11 mouse cellular contexts compared by ENCODE assay signal in genomic region chr3:152928287-152928975, GRCm38 (mm10). TPM values are rescaled to one million over a fixed set of nuclear protein-coding genes. Genes with fewer than 3 reads are reported as not detected.
DNase-seq lines count a peak whose midpoint lies in the region; ATAC-seq and TF ChIP-seq lines count a peak whose summit lies in the region.
"Had no signal": no experiment of that assay in that cellular context is flagged by ENCODE, and none has a peak within 500 bp of the region (broad histone marks: within the 10 kb centered on the region; RNA-seq: fewer than 3 reads in every experiment).

No protein-coding gene starts in this region.

- H3K27ac ChIP-seq in hindbrain, embryonic 13.5 days, result peak overlapping the region; percentile 15; the same call in 1 of the 2 replicates
- no peak overlapping the region for H3K27ac ChIP-seq in hindbrain, embryonic 12.5 days
- H3K27ac ChIP-seq in MEL (ENCODE audit: control insufficient read depth, low read depth, low read length), result peak overlapping the region; percentile 96
- peak overlapping the region; percentile 34 for H3K27ac ChIP-seq in forebrain, embryonic 15.5 days (replicated peaks)
- H3K27ac ChIP-seq in midbrain, embryonic 13.5 days, result peak overlapping the region; percentile 4; the same call in 1 of the 2 replicates
- H3K27ac ChIP-seq: limb, embryonic 13.5 days had no signal

- TF ChIP-seq EP300 in MEL (IDR thresholded peaks at IDR 0.05; ENCODE audit: low read depth in 1 of 2, low read length in 2 of 2), result peak; percentile 88 to 96

- 66% methylated on average over 13 of the region's 13 CpGs for WGBS in hindbrain, embryonic 13.5 days
- WGBS in hindbrain, embryonic 12.5 days, result 69% methylated on average over 13 of the region's 13 CpGs
- WGBS in forebrain, embryonic 15.5 days, result 46% methylated on average over 13 of the region's 13 CpGs
- WGBS in midbrain, embryonic 13.5 days, result 69% methylated on average over 13 of the region's 13 CpGs

- H3K4me1 ChIP-seq in hindbrain, embryonic 13.5 days (replicated peaks), result peaks cover 31% of the 10 kb centered on the region
- H3K4me1 ChIP-seq in hindbrain, embryonic 12.5 days, result peaks cover 7% of the 10 kb centered on the region
- H3K4me1 ChIP-seq in MEL (ENCODE audit: control insufficient read depth in 1 of 2, insufficient read depth in 2 of 2, low read length in 2 of 2), result peaks cover 18 to 56% of the 10 kb centered on the region in 2 experiments
- H3K4me1 ChIP-seq in forebrain, embryonic 15.5 days, result peaks cover 15% of the 10 kb centered on the region
- H3K4me1 ChIP-seq in midbrain, embryonic 13.5 days (replicated peaks), result peaks cover 36% of the 10 kb centered on the region; the same call in 1 of the 2 replicates

- H3K27me3 ChIP-seq in hindbrain, embryonic 13.5 days, result no peaks in the 10 kb centered on the region
- no peaks in the 10 kb centered on the region for H3K27me3 ChIP-seq in hindbrain, embryonic 12.5 days
- H3K27me3 ChIP-seq in MEL (ENCODE audit: control insufficient read depth in 1 of 2, insufficient read depth in 2 of 2, low read length in 2 of 2), result no peaks in the 10 kb centered on the region
- no peaks in the 10 kb centered on the region for H3K27me3 ChIP-seq in forebrain, embryonic 15.5 days
- no peaks in the 10 kb centered on the region for H3K27me3 ChIP-seq in midbrain, embryonic 13.5 days
- H3K27me3 ChIP-seq: limb, embryonic 13.5 days had no signal

- peaks cover 6% of the 10 kb centered on the region; the same call in 1 of the 2 replicates for H3K79me2 ChIP-seq in MEL (ENCODE audit: control insufficient read depth, insufficient read depth, low read length, poor library complexity)

- no peak overlapping the region for H3K9ac ChIP-seq in hindbrain, embryonic 13.5 days
- H3K9ac ChIP-seq in hindbrain, embryonic 12.5 days, result no peak overlapping the region
- peak overlapping the region; percentile 87 for H3K9ac ChIP-seq in MEL (ENCODE audit: control insufficient read depth, low read depth, low read length, poor library complexity, severe bottlenecking)
- no peak overlapping the region for H3K9ac ChIP-seq in forebrain, embryonic 15.5 days (replicated peaks)
- H3K9ac ChIP-seq in midbrain, embryonic 13.5 days (replicated peaks), result no peak overlapping the region
- H3K9ac ChIP-seq: limb, embryonic 13.5 days had no signal

- peak in 1 of 2 experiments; percentile 74; a peak in 2 of 4 replicates for TF ChIP-seq POLR2A in MEL (IDR thresholded peaks at IDR 0.05; ENCODE audit: control insufficient read depth in 1 of 2, insufficient read depth in 1 of 2, low read depth in 1 of 2, low read length in 2 of 2, poor library complexity in 1 of 2)

- no peak for TF ChIP-seq RAD21 in MEL (IDR thresholded peaks at IDR 0.05; ENCODE audit: low read depth, low read length)

- peak; percentile 96 for DNase-seq in MEL (ENCODE audit: low read depth, low spot score)
- no peak for DNase-seq in frontal cortex, postnatal 14 days (ENCODE audit: low spot score in 2 of 2)
- no peak for DNase-seq in urinary bladder, adult 18-20 months (ENCODE audit: low spot score in 2 of 2)

- no peak overlapping the region for H3K4me3 ChIP-seq in hindbrain, embryonic 13.5 days
- H3K4me3 ChIP-seq in hindbrain, embryonic 12.5 days, result no peak overlapping the region
- H3K4me3 ChIP-seq in MEL (ENCODE audit: control insufficient read depth in 1 of 2, insufficient read depth in 1 of 2, low read depth in 2 of 2, low read length in 2 of 2), result peak overlapping the region; percentile 76 to 80
- H3K4me3 ChIP-seq in forebrain, embryonic 15.5 days, result no peak overlapping the region
- no peak overlapping the region for H3K4me3 ChIP-seq in midbrain, embryonic 13.5 days (replicated peaks)
- H3K4me3 ChIP-seq: erythroblast, embryonic 14.5 days; limb, embryonic 13.5 days had no signal

- ATAC-seq in hindbrain, embryonic 13.5 days (ENCODE audit: low FRiP score), result no peak
- ATAC-seq in hindbrain, embryonic 12.5 days (ENCODE audit: low FRiP score), result no peak
- no peak for ATAC-seq in forebrain, embryonic 15.5 days (replicated peaks)
- ATAC-seq in midbrain, embryonic 13.5 days, result no peak
- no peak for ATAC-seq in erythroblast, adult 5-6 weeks (replicated peaks; ENCODE audit: low FRiP score, poor library complexity, severe bottlenecking)

- TF ChIP-seq CTCF in MEL (IDR thresholded peaks at IDR 0.05 in 2 of 3, conservative IDR thresholded peaks at IDR 0.05 in 1 of 3; ENCODE audit: control insufficient read depth in 1 of 3, insufficient read depth in 1 of 3, low read depth in 2 of 3, low read length in 3 of 3, poor library complexity in 1 of 3, severe bottlenecking in 1 of 3), result no peak

- H3K9me3 ChIP-seq in hindbrain, embryonic 13.5 days, result no peaks in the 10 kb centered on the region
- no peaks in the 10 kb centered on the region for H3K9me3 ChIP-seq in hindbrain, embryonic 12.5 days (replicated peaks)
- no peaks in the 10 kb centered on the region for H3K9me3 ChIP-seq in MEL (replicated peaks; ENCODE audit: insufficient read depth, low read length)
- H3K9me3 ChIP-seq in forebrain, embryonic 15.5 days, result no peaks in the 10 kb centered on the region
- H3K9me3 ChIP-seq in midbrain, embryonic 13.5 days, result no peaks in the 10 kb centered on the region
- H3K9me3 ChIP-seq: G1E; limb, embryonic 13.5 days had no signal

- no peak overlapping the region for H3K4me2 ChIP-seq in hindbrain, embryonic 13.5 days
- H3K4me2 ChIP-seq in hindbrain, embryonic 12.5 days (replicated peaks), result no peak overlapping the region
- no peak overlapping the region for H3K4me2 ChIP-seq in forebrain, embryonic 15.5 days (replicated peaks)
- no peak overlapping the region for H3K4me2 ChIP-seq in midbrain, embryonic 13.5 days (replicated peaks)
- H3K4me2 ChIP-seq: limb, embryonic 13.5 days had no signal

- H3K36me3 ChIP-seq in hindbrain, embryonic 13.5 days, result no peaks in the 10 kb centered on the region
- no peaks in the 10 kb centered on the region for H3K36me3 ChIP-seq in hindbrain, embryonic 12.5 days
- H3K36me3 ChIP-seq in MEL (ENCODE audit: control insufficient read depth in 1 of 2, insufficient read depth in 2 of 2, low read length in 2 of 2), result peaks cover 0 to 43% of the 10 kb centered on the region in 2 experiments; a peak in 2 of 4 replicates
- no peaks in the 10 kb centered on the region for H3K36me3 ChIP-seq in forebrain, embryonic 15.5 days
- H3K36me3 ChIP-seq in midbrain, embryonic 13.5 days, result no peaks in the 10 kb centered on the region
- H3K36me3 ChIP-seq: G1E; limb, embryonic 13.5 days had no signal

TF ChIP-seq in MEL, 35 proteins besides CTCF, POLR2A, EP300 and RAD21 (continues in another document):
- TF ChIP-seq MAX (IDR thresholded peaks at IDR 0.05; ENCODE audit: low read length) (peak; percentile 87), GABPA (IDR thresholded peaks at IDR 0.05; ENCODE audit: low read depth, low read length) (no peak), JUND (IDR thresholded peaks at IDR 0.05; ENCODE audit: low read depth, low read length) (no peak), USF1 (IDR thresholded peaks at IDR 0.05; ENCODE audit: low read depth, low read length) (peak; percentile 59; the same call in 1 of the 2 replicates), ZKSCAN1 (IDR thresholded peaks at IDR 0.05; ENCODE audit: low read depth, low read length) (no peak), BHLHE40 (IDR thresholded peaks at IDR 0.05; ENCODE audit: borderline replicate concordance, low read depth, low read length) (peak; percentile 99), RCOR1 (IDR thresholded peaks at IDR 0.05; ENCODE audit: low read depth, low read length) (peak; percentile 87), TCF12 (IDR thresholded peaks at IDR 0.05; ENCODE audit: low read depth, low read length) (peak; percentile 93), MXI1 (IDR thresholded peaks at IDR 0.05; ENCODE audit: low read depth, low read length) (peak; percentile 93), MEF2A (IDR thresholded peaks at IDR 0.05; ENCODE audit: extremely low read depth, insufficient replicate concordance, low read depth, low read length, poor library complexity, severe bottlenecking) (peak; percentile 51; the same call in 1 of the 2 replicates), TAL1 (IDR thresholded peaks at IDR 0.05; ENCODE audit: low read length) (peak; percentile 57), MYB (IDR thresholded peaks at IDR 0.05; ENCODE audit: low read depth, low read length) (no peak), SIN3A (IDR thresholded peaks at IDR 0.05; ENCODE audit: low read length) (peak; percentile 98), ETS1 (IDR thresholded peaks at IDR 0.05; ENCODE audit: low read depth, low read length) (peak; percentile 100), ZNF384 (IDR thresholded peaks at IDR 0.05; ENCODE audit: low read depth, low read length) (no peak), USF2 (IDR thresholded peaks at IDR 0.05; ENCODE audit: borderline replicate concordance in 1 of 2, insufficient read depth in 1 of 2, low read depth in 1 of 2, low read length in 2 of 2) (no peak), GATA1 (IDR thresholded peaks at IDR 0.05; ENCODE audit: low read depth, low read length) (peak; percentile 94), HCFC1 (IDR thresholded peaks at IDR 0.05; ENCODE audit: low read depth, low read length) (peak; percentile 77), NELFE (IDR thresholded peaks at IDR 0.05; ENCODE audit: low read depth, low read length) (peak; percentile 79), E2F4 (IDR thresholded peaks at IDR 0.05; ENCODE audit: borderline replicate concordance, low read depth, low read length) (no peak), SMC3 (IDR thresholded peaks at IDR 0.05; ENCODE audit: low read depth, low read length) (no peak), ELF1 (IDR thresholded peaks at IDR 0.05; ENCODE audit: low read depth, low read length) (peak; percentile 82; the same call in 1 of the 2 replicates), POLR2AphosphoS2 (IDR thresholded peaks at IDR 0.05; ENCODE audit: low read length) (peak; percentile 78), KAT2A (conservative IDR thresholded peaks at IDR 0.05; ENCODE audit: low read depth, low read length) (no peak; the same call in 1 of the 2 replicates), CHD1 (IDR thresholded peaks at IDR 0.05; ENCODE audit: low read depth, low read length) (no peak), ZC3H11A (IDR thresholded peaks at IDR 0.05; ENCODE audit: low read depth, low read length) (no peak)

RNA-seq across cellular contexts. Expression of gene St6galnac5, which starts 53.6 kb away (rescaled TPM):
- 18.6 and 19.5 TPM in 2 replicates for polyA plus RNA-seq in hindbrain, embryonic 13.5 days (2015; fragmentation: Nextera tagmentation; extraction: Ambion mirVana)
- polyA plus RNA-seq in hindbrain, embryonic 12.5 days (2016; fragmentation: Nextera tagmentation; extraction: Ambion mirVana), result 8.4 and 9.1 TPM in 2 replicates
- not detected in 2 replicates for total RNA-seq in MEL (2012; rRNA removed)
- polyA plus RNA-seq in MEL (2012; ENCODE audit: insufficient read depth in 1 of 2, insufficient read length in 2 of 2, low read depth in 1 of 2, low replicate concordance in 2 of 2, missing spikeins in 1 of 2), result not detected
- polyA plus RNA-seq in forebrain, embryonic 15.5 days (2015; fragmentation: Nextera tagmentation; extraction: Ambion mirVana), result 17.7 and 18.3 TPM in 2 replicates
- 15.3 and 17.8 TPM in 2 replicates for polyA plus RNA-seq in midbrain, embryonic 13.5 days (2015; fragmentation: Nextera tagmentation; extraction: Ambion mirVana)
- not detected in 2 replicates for total RNA-seq in erythroblast, adult 5-6 weeks (2015; ENCODE audit: low replicate concordance)
- total RNA-seq in erythroblast, adult 5-6 weeks (2017; ENCODE audit: low replicate concordance), result not detected in 2 replicates
- polyA plus RNA-seq: erythroblast, embryonic 14.5 days; G1E had no signal

Comparison
In these comparisons a context has a peak if more than half of its experiments do, and no peak if none do; other contexts are left out.
1. H3K4me3 ChIP-seq: peak in MEL (2 of 2); none in hindbrain, embryonic 13.5 days (single experiment), hindbrain, embryonic 12.5 days (single experiment), forebrain, embryonic 15.5 days (single experiment) and midbrain, embryonic 13.5 days (single experiment).